Mouse (Mus musculus) 3134 (cell line): ENCODE results near the gene Iscu.
"Not testable (repeated sequence)": the region's sequence is repeated elsewhere in the genome, so short reads cannot be mapped to it uniquely, and the experiment has no call there.

Experiments used
- DNase-seq: peaks from one replicate; pipeline ENCODE4 v3.0.0-alpha.2; 2011; ENCODE audit warnings: low spot score; ENCODE audit not compliant: insufficient read length; ENCODE audit errors: extremely low read depth

The Iscu gene

GRCm38 (mm10) chr5:113755347-113756030 is 17.1 kb upstream of the Iscu start:
- no peak for DNase-seq

GRCm38 (mm10) chr5:113761585-113761984 is 11.0 kb upstream of the Iscu start:
- no peak for DNase-seq

- DNase-seq: no peak
Measured at GRCm38 (mm10) chr5:113764426-113764825, 8.1 kb upstream of the Iscu start.

GRCm38 (mm10) chr5:113765641-113766526 is 6.7 kb upstream of the Iscu start:
- DNase-seq: no peak

- DNase-seq: no peak
Measured at GRCm38 (mm10) chr5:113768806-113769205, 3.7 kb upstream of the Iscu start.

- DNase-seq: peak; percentile 93
Measured at GRCm38 (mm10) chr5:113771213-113772162, 1.1 kb upstream of the Iscu start.

GRCm38 (mm10) chr5:113772905-113773519 is 464 bp downstream of the Iscu start:
- DNase-seq: no peak

- peak; percentile 50 for DNase-seq
Measured at GRCm38 (mm10) chr5:113773664-113774063, 1.1 kb downstream of the Iscu start.

- no peak for DNase-seq
Measured at GRCm38 (mm10) chr5:113775585-113775984, 3.0 kb downstream of the Iscu start.

- no peak for DNase-seq
Measured at GRCm38 (mm10) chr5:113776128-113776895, 3.8 kb downstream of the Iscu start.

- DNase-seq: no peak
Measured at GRCm38 (mm10) chr5:113776896-113777226, 4.3 kb downstream of the Iscu start.

- DNase-seq: not testable (repeated sequence)
Measured at GRCm38 (mm10) chr5:113777728-113778127, 5.2 kb downstream of the Iscu start.

- no peak for DNase-seq
Measured at GRCm38 (mm10) chr5:113779569-113779968, 7.0 kb downstream of the Iscu start.

GRCm38 (mm10) chr5:113780082-113780752 is 7.7 kb downstream of the Iscu start:
- DNase-seq: no peak

GRCm38 (mm10) chr5:113780763-113781162 is 8.2 kb downstream of the Iscu start:
- no peak for DNase-seq

- no peak for DNase-seq
Measured at GRCm38 (mm10) chr5:113781254-113781653, 8.7 kb downstream of the Iscu start.

GRCm38 (mm10) chr5:113781875-113782274 is 9.3 kb downstream of the Iscu start:
- DNase-seq: no peak

GRCm38 (mm10) chr5:113782624-113783023 is 10.1 kb downstream of the Iscu start:
- no peak for DNase-seq

GRCm38 (mm10) chr5:113783581-113784001 is 11.0 kb downstream of the Iscu start:
- DNase-seq: no peak
